Mouse (Mus musculus): ENCODE results near the gene Fen1.

GRCm38 (mm10) chr19:10194337-10194736 is 9.6 kb downstream of the Fen1 start:
- no peak for TF ChIP-seq CTCF (IDR thresholded peaks at IDR 0.05; ENCODE audit: low read depth, low read length)
- no peak for TF ChIP-seq POLR2A (IDR thresholded peaks at IDR 0.05; ENCODE audit: borderline replicate concordance, low read depth, low read length)

Data from bone marrow macrophage, adult 2 months (primary cell).